Mouse (Mus musculus) inflammation-experienced regulatory T-cells (primary cell): ENCODE data around the gene Myo15. TPM values are rescaled to one million over a fixed set of nuclear protein-coding genes. Genes with fewer than 3 reads are reported as not detected.

ENCODE experiments used
- polyA plus RNA-seq, 2 experiments: library from polyadenylated mRNA; unstranded; fragments of 100-300 nt; shearing (Covaris generic); gene quantifications; one replicate each; pipeline ENCODE4 v1.2.1; 2017

Gene Myo15
- under 1 TPM; 0.05 to 0.70 TPM for polyA plus RNA-seq

GRCm38 (mm10) chr11:60469039-60469438 lies at the start of gene Myo15:
Gene Myo15 (plus strand): TSS chr11:60469339.

GRCm38 (mm10) chr11:60454080-60454744 lies 14.9 kb upstream of the Myo15 start, which contains the start of gene Drg2:
Gene Drg2 (plus strand): TSS chr11:60454591.

DNA sequence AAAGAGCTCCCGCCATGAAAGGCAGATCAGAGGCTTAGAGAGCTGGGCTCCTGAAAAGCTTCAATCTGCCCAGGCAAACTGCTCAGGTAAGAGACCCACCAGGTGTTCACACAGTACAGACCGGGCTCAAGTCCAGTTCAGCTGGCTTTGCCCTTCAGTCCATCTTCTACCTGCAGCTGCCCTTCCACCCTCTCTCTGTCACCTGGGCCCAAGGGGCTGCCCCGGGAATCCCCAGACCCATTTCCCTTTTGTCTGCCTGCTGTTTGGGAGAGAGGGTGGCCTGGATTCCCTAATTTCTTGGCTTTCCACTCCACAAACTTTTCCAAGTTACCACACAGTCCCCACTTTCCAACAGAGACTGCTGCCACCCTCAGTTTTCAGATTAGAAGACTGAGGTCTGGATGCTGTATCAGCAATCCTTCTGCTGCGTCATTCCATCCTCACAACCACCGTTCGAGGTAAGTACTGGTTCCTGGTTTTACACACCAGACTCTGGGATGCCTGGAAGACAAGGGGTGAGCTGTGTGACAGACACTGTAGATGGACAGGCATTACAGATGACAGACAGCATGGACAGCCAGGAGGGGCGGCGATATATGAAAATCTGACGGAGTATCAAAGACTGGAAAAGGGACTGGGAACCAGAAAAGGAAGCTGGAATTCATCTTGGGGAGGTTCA lies 67.2 kb downstream of the Myo15 start, which contains the start of gene Alkbh5:
Gene Alkbh5 (plus strand): TSS at position 202 of the 679 bp plus-strand sequence.

Other genes with a start within 250 kb of the Myo15 start
- 10 to 100 TPM; 58.0 to 70.1 TPM for gene Srebf1, start 246.8 kb upstream of the Myo15 start, polyA plus RNA-seq
- gene Tom1l2, start 116.4 kb upstream of the Myo15 start, polyA plus RNA-seq: 10 to 100 TPM; 27.2 to 40.4 TPM
- 1 to 10 TPM in 1 of 2 experiments, under 1 TPM in 1; 0.19 to 3.8 TPM for gene Drc3, start 116.0 kb upstream of the Myo15 start, polyA plus RNA-seq
- 10 to 100 TPM; 21.3 to 34.2 TPM for gene Gid4, start 52.2 kb upstream of the Myo15 start, polyA plus RNA-seq
- 10 to 100 TPM; 39.9 to 46.0 TPM for gene Atpaf2, start 50.9 kb upstream of the Myo15 start, polyA plus RNA-seq
- 10 to 100 TPM; 50.3 to 51.9 TPM for gene Drg2, start 14.7 kb upstream of the Myo15 start, polyA plus RNA-seq
- gene Alkbh5, start 67.0 kb downstream of the Myo15 start, polyA plus RNA-seq: 10 to 100 TPM; 31.0 to 34.7 TPM
- 10 to 100 TPM; 34.8 to 42.6 TPM for gene Llgl1, start 230.4 kb downstream of the Myo15 start, polyA plus RNA-seq